Mouse (Mus musculus) midbrain, embryonic 10.5 days (tissue): ENCODE data around the gene Spats2l. TPM values are rescaled to one million over a fixed set of nuclear protein-coding genes. Genes with fewer than 3 reads are reported as not detected.

Source experiments
- DNase-seq: peaks from one replicate; pipeline ENCODE4 v3.0.0-alpha.2; 2017; ENCODE audit warnings: low spot score
- H3K27ac ChIP-seq: fragments of 300-500 bp; sonication (generic); replicated peaks from 2 replicates; pipeline ENCODE4 v1.5.1; 2016; ENCODE audit warnings: mild to moderate bottlenecking
- H3K27me3 ChIP-seq: fragments of 300-500 bp; sonication (generic); 2 replicates; pipeline ENCODE4 v1.6.1; 2016; ENCODE audit warnings: low read depth, mild to moderate bottlenecking; ENCODE audit not compliant: poor library complexity, severe bottlenecking
- H3K36me3 ChIP-seq: fragments of 300-500 bp; sonication (generic); 2 replicates; pipeline ENCODE4 v1.6.1; 2016; ENCODE audit warnings: mild to moderate bottlenecking, moderate library complexity
- H3K4me1 ChIP-seq: fragments of 300-500 bp; sonication (generic); 2 replicates; pipeline ENCODE4 v1.6.1; 2016
- H3K4me3 ChIP-seq: fragments of 300-500 bp; sonication (generic); 2 replicates; pipeline ENCODE4 v1.5.1; 2016; ENCODE audit warnings: mild to moderate bottlenecking, moderate library complexity
- H3K9me3 ChIP-seq: fragments of 300-500 bp; sonication (generic); replicated peaks from 2 replicates; pipeline ENCODE4 v1.6.1; 2016; ENCODE audit warnings: mild to moderate bottlenecking
- WGBS: fragments of 180-500 bp; shearing (Covaris S2); methylation state at CpG from one replicate; pipeline ENCODE4 v1.1.7; 2016; 5-methylcytosine and 5-hydroxymethylcytosine counted together
- polyA plus RNA-seq: library from polyadenylated mRNA; unstranded; fragments of >200 nt; fragmentation: Nextera tagmentation; extraction: Ambion mirVana; gene quantifications from 2 replicates; pipeline ENCODE4 v1.2.1, GENCODE M21; 2016

Spats2l gene
- polyA plus RNA-seq, 1 experiment from 2014 or later = 22.4 TPM

DNA sequence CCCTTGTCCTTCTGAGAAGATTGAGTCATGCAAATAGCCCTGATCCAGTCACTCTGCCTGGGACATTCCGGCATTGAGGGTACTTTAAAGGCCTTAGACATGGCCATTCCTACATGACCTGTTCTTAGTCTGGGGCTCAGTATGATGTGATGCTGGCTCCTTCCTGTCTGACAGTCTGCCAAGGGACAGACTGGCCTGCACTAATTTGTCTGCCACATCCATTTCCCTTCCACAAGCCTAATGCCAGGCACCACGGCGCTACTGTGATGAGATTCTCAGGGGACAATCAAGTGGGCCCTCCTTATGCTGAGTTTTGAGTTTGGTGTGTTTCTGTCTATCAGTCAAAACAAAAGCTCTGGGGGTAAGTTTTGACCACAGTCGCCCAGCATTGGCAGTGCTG is 144.6 kb downstream of the Spats2l start:
- no peak for DNase-seq
- Histone ChIP-seq H3K9me3 (no peaks in the 10 kb centered on the region), H3K27me3 (no peaks in the 10 kb centered on the region), H3K4me3 (no peak overlapping the region), H3K36me3 (no peaks in the 10 kb centered on the region), H3K27ac (no peak overlapping the region), H3K4me1 (no peaks in the 10 kb centered on the region)
- WGBS = 93% methylated on average over 4 of the region's 4 CpGs

DNA sequence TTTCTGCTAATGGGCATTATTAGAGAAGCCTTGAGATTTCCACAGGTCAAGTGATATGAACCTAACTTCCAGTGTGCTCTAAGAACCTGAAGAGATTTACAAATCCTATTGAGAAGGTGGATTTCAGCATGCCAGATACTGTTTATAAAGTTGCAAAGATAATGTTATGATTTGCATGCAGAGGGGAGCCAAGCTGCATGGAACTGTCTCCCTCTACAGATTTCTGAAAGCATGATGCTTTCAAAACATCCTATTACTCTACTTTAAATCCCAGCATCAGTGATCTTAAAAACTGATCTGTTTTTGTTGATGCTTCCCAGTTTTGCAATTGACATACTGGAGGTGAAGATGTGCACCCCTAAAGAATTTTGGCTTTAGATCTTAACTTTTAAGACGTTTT is 160.3 kb downstream of the Spats2l start:
- Histone ChIP-seq H3K4me1 (peaks cover 8% of the 10 kb centered on the region; the same call in 1 of the 2 replicates), H3K9me3 (no peaks in the 10 kb centered on the region), H3K4me3 (no peak overlapping the region), H3K27me3 (no peaks in the 10 kb centered on the region), H3K36me3 (0 out of 2 replicates have a peak, but pooled peaks cover 5% of the 10 kb centered on the region), H3K27ac (no peak overlapping the region)
- WGBS = 54% methylated on average over 1 of the region's 1 CpGs
- no peak for DNase-seq

DNA sequence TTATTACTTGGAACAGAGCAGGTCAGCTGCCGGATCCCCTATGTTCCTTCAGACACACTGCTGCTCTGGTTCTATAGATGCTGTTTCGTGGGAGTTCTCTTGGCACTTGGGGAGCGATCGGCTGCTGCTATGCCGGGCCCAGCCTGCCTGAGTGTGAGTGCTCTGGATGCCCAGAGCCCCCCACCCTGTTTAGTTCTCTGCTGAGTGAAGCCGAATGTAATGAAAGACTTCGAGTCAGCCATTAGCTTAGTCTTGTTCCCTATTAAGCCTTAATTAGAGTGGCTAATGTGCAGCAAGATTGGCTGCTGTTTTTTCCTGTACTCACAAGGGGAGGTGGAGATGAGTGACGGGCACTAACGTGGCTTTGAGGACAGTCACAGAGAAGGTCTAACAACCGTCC is 166.7 kb downstream of the Spats2l start:
- DNase-seq = no peak
- Histone ChIP-seq H3K27me3 (0 out of 2 replicates have a peak, but pooled peaks cover 3% of the 10 kb centered on the region), H3K36me3 (peaks cover 20% of the 10 kb centered on the region), H3K4me3 (no peak overlapping the region), H3K27ac (peak overlapping the region; percentile 25; the same call in 1 of the 2 replicates), H3K9me3 (no peaks in the 10 kb centered on the region), H3K4me1 (peaks cover 27% of the 10 kb centered on the region)
- 70% methylated on average over 10 of the region's 10 CpGs for WGBS

DNA sequence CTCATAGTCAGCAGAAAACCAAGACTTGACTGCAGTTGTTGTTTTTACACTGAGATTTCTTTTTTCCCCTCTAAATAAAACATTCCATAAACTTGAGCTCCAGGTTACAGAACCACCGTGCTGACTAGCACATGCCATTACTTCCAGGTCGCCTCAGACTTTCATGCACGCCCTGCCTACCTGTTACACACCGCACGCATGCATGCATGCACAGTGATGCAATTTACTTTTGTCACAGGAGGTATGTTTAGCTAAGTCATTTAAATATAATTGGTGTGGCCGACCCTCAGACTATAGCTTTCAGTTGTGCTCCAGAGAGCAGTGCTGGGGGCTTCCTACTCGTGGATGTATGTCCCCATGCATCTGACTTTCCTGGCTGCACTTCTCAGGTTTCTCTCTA is 167.1 kb downstream of the Spats2l start:
- Histone ChIP-seq H3K27me3 (0 out of 2 replicates have a peak, but pooled peaks cover 3% of the 10 kb centered on the region), H3K9me3 (no peaks in the 10 kb centered on the region), H3K4me1 (peaks cover 27% of the 10 kb centered on the region), H3K4me3 (no peak overlapping the region), H3K36me3 (peaks cover 22% of the 10 kb centered on the region), H3K27ac (peak overlapping the region; percentile 33)
- WGBS = 73% methylated on average over 7 of the region's 7 CpGs
- DNase-seq = no peak

DNA sequence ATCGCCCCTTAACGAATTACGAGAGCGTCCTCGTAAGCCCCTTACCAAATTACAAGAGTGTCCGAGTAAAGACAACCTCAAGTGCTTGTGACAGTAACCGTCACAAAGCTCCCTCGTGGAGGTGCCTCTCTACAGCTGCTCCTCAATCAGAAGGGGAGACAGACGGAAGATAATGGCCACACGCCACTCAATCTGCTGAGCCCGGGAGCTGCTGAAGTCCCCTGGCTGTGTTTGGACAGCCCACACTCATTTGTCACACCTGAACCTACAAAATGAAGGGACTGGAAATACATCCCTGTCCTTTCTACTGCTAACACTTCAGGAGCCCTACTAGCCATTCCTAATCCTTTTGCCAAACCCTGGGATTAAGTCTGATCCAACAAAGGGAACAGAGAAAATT is 167.8 kb downstream of the Spats2l start:
- 0 out of 2 replicates have a peak, but pooled peaks cover 3% of the 10 kb centered on the region for H3K27me3 ChIP-seq
- WGBS = 49% methylated on average over 11 of the region's 11 CpGs
- peak overlapping the region; percentile 33; the same call in 1 of the 2 replicates for H3K27ac ChIP-seq
- DNase-seq = no peak
- peaks cover 24% of the 10 kb centered on the region for H3K36me3 ChIP-seq
- no peak overlapping the region for H3K4me3 ChIP-seq
- H3K9me3 ChIP-seq = no peaks in the 10 kb centered on the region
- peaks cover 27% of the 10 kb centered on the region for H3K4me1 ChIP-seq

DNA sequence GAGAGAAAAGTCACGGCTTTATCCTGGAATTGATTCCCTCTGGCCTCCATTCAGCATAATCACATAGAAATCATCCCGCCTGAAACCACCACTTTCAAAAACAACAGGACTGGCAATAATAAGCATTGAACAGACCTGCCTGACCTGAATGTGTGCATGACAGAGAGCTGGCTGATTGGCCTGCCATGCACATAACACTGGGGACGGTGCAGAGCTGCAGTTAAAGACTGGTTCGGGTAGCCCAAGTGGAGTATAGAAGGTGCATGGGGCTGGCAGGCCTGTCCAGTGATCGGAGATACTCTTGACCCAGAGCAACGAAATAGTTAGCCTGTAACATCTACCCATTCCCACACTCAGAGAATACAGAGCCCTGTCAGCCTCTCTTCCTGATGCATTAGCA is 168.3 kb downstream of the Spats2l start:
- Histone ChIP-seq H3K4me1 (peaks cover 28% of the 10 kb centered on the region), H3K4me3 (no peak overlapping the region), H3K27ac (peak overlapping the region; percentile 17; the same call in 1 of the 2 replicates), H3K27me3 (0 out of 2 replicates have a peak, but pooled peaks cover 3% of the 10 kb centered on the region), H3K36me3 (peaks cover 24% of the 10 kb centered on the region), H3K9me3 (no peaks in the 10 kb centered on the region)
- 78% methylated on average over 6 of the region's 6 CpGs for WGBS
- no peak for DNase-seq

DNA sequence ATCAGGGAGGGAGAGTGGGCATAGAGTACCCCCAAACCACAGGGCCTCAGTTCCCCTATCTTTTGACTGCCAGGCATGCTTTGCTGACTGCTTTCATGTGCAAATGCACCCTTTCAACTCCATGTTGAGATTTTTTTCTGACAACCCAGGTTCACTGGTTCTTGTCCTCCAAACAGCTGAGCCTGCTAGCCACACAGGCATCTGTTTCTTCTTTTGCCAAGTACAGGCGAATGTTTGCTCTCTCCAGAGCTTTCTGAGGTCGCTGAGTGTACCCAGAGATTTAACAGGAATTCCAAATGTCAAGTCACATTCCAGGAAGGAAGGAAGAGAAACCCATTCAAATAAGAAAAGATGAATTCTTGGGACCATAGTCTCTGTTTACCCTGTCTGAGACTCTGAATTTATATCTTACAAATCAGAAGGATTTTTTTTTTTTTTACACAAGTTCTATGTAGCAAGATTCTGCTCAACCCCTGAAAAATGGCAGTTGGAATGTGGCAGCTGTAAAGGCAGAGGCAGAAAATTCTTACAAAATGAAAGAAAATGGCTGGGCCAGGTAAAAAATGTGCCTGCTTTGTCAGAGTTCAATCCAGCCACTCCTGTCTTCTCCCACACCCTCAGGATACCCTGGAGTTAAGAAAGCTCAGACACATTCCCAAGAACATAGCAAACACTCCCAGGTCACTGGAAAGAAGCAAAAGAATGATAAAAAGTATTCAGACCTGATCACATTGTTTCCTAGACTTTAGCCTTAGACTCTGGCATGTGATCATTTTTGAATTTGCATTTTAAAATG is 173.8 kb downstream of the Spats2l start:
- Histone ChIP-seq H3K27me3 (no peaks in the 10 kb centered on the region), H3K9me3 (no peaks in the 10 kb centered on the region), H3K4me3 (no peak overlapping the region), H3K4me1 (peaks cover 32% of the 10 kb centered on the region), H3K36me3 (peaks cover 19% of the 10 kb centered on the region), H3K27ac (no peak overlapping the region; the same call in 1 of the 2 replicates)
- 33% methylated on average over 2 of the region's 2 CpGs for WGBS
- no peak for DNase-seq

DNA sequence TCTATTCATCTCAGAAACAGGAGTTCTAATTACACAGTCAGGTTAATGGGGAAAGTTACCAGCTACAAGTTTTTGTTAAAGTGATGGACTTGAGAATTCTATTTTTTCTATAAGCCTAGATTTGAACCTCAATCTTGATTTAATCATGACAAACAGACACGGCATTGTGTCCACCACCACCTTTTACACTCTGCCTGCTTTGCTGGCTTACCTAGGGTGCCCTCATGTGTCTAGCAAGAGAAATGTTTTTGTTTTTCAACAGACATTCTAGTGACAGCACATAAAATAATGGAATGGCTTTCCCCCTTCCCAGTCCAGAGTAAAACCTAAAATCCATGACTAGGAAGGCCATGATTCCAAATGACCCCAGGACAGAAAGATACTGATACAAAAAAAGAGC is 175.2 kb downstream of the Spats2l start:
- 9% methylated on average over 1 of the region's 1 CpGs for WGBS
- Histone ChIP-seq H3K4me1 (peaks cover 37% of the 10 kb centered on the region), H3K27ac (0 out of 2 replicates have a peak overlapping the region, but pooled peaks have one; percentile 4), H3K9me3 (no peaks in the 10 kb centered on the region), H3K4me3 (no peak overlapping the region), H3K36me3 (peaks cover 10% of the 10 kb centered on the region; the same call in 1 of the 2 replicates), H3K27me3 (no peaks in the 10 kb centered on the region)
- DNase-seq = no peak

DNA sequence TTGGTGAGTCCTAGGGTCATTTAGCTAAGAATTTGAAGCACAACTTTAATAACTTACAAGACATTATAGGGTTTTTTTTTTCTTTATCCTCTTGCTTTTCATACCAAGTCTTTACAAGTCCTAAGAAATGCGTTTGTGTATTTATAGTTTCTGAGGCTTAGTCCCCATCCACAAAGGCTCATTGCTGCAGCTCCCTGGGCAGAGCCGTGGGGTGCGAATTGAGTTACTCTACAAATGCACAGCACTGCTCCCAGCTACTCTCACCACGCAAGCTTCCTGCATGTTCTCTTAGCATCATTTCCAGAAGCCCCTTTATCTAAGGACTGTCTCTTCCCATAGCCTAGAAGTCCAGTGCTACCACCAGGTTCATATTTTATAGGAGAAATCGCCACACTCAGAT is 175.8 kb downstream of the Spats2l start:
- no peak for DNase-seq
- H3K9me3 ChIP-seq = no peaks in the 10 kb centered on the region
- peaks cover 8% of the 10 kb centered on the region; the same call in 1 of the 2 replicates for H3K36me3 ChIP-seq
- no peak overlapping the region for H3K4me3 ChIP-seq
- no peaks in the 10 kb centered on the region for H3K27me3 ChIP-seq
- no peak overlapping the region for H3K27ac ChIP-seq
- H3K4me1 ChIP-seq = peaks cover 37% of the 10 kb centered on the region
- 54% methylated on average over 5 of the region's 5 CpGs for WGBS

DNA sequence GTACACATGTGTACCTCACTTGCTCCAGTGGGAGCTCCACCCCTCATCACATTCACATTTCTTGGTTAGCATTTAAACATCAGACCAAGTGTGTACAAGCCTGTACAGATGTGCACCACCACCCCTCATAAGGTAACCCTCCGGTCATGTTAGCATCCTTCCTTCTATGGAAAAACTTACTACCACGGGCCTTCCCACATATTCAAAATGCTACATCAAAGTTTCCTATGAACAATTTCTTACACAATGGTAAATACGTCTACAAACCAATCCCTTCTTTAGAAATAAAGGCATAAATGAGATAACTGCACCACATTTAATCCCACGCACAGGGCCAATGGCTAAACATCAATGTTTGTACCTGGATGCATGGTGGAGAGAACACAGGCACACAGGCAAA is 178.5 kb downstream of the Spats2l start:
- 94% methylated on average over 4 of the region's 4 CpGs for WGBS
- Histone ChIP-seq H3K36me3 (peaks cover 26% of the 10 kb centered on the region), H3K4me3 (no peak overlapping the region), H3K9me3 (no peaks in the 10 kb centered on the region), H3K27me3 (no peaks in the 10 kb centered on the region), H3K4me1 (peaks cover 33% of the 10 kb centered on the region), H3K27ac (no peak overlapping the region)
- no peak for DNase-seq

DNA sequence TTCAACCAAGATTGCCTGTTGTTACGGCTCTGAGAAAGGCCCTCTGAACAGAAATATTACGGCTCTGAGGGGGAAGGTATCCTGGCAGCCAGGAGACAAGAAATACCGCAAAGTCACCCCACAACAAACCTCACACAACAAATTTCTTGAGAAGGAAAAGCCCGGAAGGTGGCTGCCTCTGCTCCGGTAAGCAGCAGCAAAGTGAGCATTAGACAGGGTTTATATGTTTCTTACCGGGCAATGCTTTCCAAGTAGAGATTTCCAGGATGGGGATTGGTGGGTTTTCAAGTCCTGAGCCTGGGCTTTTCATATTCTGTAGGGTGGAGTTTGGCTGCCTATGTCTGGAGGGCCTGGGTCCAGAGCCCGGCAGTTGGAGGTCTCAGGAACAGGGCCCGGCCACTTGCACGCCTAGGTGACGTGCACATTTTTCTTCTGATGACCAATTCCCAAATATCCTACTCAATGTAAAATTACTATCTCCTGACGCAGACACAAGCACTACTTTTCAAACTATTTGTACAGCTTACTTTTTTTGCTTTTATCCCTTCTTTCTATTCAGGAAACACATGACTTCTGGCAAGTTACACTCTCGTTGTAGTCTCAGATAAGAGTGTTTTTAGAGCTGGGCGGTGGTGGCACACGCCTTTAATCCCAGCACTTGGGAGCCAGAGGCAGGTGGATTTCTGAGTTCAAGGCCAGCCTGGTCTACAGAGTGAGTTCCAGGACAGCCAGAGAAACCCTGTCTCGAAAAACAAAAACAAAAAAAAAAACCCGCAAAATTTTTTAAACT is 179.8 kb downstream of the Spats2l start:
- WGBS = 91% methylated on average over 16 of the region's 16 CpGs
- Histone ChIP-seq H3K36me3 (peaks cover 33% of the 10 kb centered on the region), H3K4me3 (no peak overlapping the region), H3K9me3 (no peaks in the 10 kb centered on the region), H3K27me3 (no peaks in the 10 kb centered on the region), H3K27ac (no peak overlapping the region), H3K4me1 (peaks cover 20% of the 10 kb centered on the region)
- DNase-seq = no peak

DNA sequence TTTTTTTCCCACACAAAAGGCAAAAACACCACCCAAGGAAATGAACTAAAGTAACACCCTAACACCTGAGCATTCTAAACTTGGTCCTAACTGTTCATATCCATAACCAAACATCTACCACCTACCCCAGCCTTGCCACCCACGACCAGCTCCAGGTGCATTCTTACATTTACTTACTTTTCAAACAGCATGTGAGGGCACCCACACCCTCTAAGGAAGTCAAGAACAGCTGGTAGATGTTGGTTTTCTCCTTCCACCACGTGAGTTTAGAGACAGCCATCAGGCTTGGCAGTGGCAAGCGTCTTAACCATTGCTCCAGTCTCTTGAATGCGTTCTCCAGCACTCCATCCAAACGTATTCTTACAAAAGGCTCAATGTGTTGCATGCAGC is 180.4 kb downstream of the Spats2l start:
- Histone ChIP-seq H3K4me3 (no peak overlapping the region), H3K9me3 (no peaks in the 10 kb centered on the region), H3K4me1 (peaks cover 18% of the 10 kb centered on the region; the same call in 1 of the 2 replicates), H3K27me3 (no peaks in the 10 kb centered on the region), H3K36me3 (peaks cover 39% of the 10 kb centered on the region), H3K27ac (no peak overlapping the region)
- 88% methylated on average over 5 of the region's 5 CpGs for WGBS
- no peak for DNase-seq
